Mouse (Mus musculus) heart, adult 9 months (tissue): ENCODE data around the gene Rps2.

Source experiments
- DNase-seq, 2 experiments: peaks; one replicate each; pipeline ENCODE4 v3.0.0; 2022; ENCODE audit warnings: low spot score in 2 of 2

Rps2 gene

DNA sequence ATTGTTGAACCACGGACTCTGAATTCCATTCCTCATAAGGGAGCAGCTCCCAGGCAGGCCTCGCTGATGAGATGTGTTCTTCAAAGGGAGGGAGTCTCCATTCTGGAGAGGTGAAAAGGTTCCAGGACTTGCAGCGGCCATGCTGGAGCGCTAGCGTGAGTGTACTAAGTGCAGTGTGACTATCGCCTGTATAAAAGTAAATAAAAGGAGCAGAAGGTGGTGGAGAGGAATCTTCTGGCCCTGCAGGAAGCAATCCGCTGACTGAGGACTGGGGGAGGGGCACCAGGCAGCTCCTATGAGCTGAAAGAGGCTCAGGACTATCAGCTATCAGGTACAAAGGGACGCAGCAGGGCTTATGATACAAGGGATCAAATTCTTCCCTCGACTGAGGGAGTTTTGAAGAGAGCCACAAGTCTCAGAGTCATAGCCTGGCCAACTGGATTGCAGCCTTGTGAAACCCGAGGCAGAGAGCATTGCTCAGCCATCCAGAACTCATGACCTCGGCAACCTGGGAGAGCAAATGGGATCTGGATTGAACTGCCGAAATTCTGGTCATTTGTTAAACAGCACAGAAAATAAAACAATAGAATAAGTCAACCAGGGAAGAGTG, 48.5 kb downstream of the Rps2 start:
- no peak for DNase-seq

DNA sequence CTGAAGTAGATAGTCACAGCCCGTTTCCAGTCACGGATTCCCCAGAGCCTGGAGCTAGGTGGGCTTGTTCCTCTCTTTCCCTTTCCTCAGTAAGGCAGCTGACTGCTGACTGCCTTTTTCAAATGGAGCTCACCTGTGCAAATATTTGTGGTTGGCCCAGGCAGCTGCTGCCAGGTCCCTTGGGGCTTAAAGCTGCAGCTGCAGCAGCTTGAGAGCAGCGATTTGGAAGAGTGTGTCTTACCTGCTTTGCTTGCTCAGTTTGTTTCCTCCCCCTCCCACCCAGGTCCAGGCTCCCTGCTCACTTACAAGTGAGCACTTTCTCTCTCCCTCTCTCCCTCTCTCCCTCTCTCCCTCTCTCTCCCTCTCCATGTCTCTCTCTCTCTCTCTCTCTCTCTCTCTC, 51.2 kb downstream of the Rps2 start:
- no peak for DNase-seq
